Mouse (Mus musculus) forebrain, embryonic 15.5 days (tissue): ENCODE measurements around the gene Psd. TPM values are rescaled to one million over a fixed set of nuclear protein-coding genes. Genes with fewer than 3 reads are reported as not detected.
A peak's percentile ranks its signal among the peaks of the same experiment; 100 is the strongest.

Experiments
- ATAC-seq: fragments of 200-750 bp; cut with Nextera tagmentation; replicated peaks from 2 replicates; pipeline ENCODE4 v1.8.0; 2017; ENCODE audit warnings: mild to moderate bottlenecking, moderate TSS enrichment, moderate library complexity
- H3K27ac ChIP-seq: fragments of 300-500 bp; sonication (generic); replicated peaks from 2 replicates; pipeline ENCODE4 v1.5.1; 2015; ENCODE audit warnings: mild to moderate bottlenecking, inconsistent platforms
- H3K27me3 ChIP-seq: fragments of 300-500 bp; sonication (generic); 2 replicates; pipeline ENCODE4 v1.6.1; 2015; ENCODE audit warnings: inconsistent platforms
- H3K36me3 ChIP-seq: fragments of 300-500 bp; sonication (generic); 2 replicates; pipeline ENCODE4 v1.6.1; 2015; ENCODE audit warnings: mild to moderate bottlenecking, inconsistent platforms
- H3K4me1 ChIP-seq: fragments of 300-500 bp; sonication (generic); 2 replicates; pipeline ENCODE4 v1.6.1; 2015; ENCODE audit warnings: inconsistent platforms
- H3K4me2 ChIP-seq: fragments of 300-500 bp; sonication (generic); replicated peaks from 2 replicates; pipeline ENCODE4 v1.6.1; 2015; ENCODE audit warnings: mild to moderate bottlenecking, inconsistent platforms
- H3K4me3 ChIP-seq: fragments of 300-500 bp; sonication (generic); 2 replicates; pipeline ENCODE4 v1.5.1; 2015; ENCODE audit warnings: mild to moderate bottlenecking, inconsistent platforms
- H3K9ac ChIP-seq: fragments of 300-500 bp; sonication (generic); replicated peaks from 2 replicates; pipeline ENCODE4 v1.6.1; 2015; ENCODE audit warnings: mild to moderate bottlenecking, inconsistent platforms
- H3K9me3 ChIP-seq: fragments of 300-500 bp; sonication (generic); 2 replicates; pipeline ENCODE4 v1.6.1; 2016; ENCODE audit warnings: inconsistent platforms
- WGBS: fragments of 180-500 bp; shearing (Covaris S2); methylation state at CpG from one replicate; pipeline ENCODE4 v1.1.7; 2015; ENCODE audit warnings: mixed read lengths; 5-methylcytosine and 5-hydroxymethylcytosine counted together
- polyA plus RNA-seq: library from polyadenylated mRNA; unstranded; fragments of >200 nt; fragmentation: Nextera tagmentation; extraction: Ambion mirVana; gene quantifications from 2 replicates; pipeline ENCODE4 v1.2.1, GENCODE M21; 2015

Gene Psd
- polyA plus RNA-seq, 1 experiment from 2014 or later, result 78.2 TPM

DNA sequence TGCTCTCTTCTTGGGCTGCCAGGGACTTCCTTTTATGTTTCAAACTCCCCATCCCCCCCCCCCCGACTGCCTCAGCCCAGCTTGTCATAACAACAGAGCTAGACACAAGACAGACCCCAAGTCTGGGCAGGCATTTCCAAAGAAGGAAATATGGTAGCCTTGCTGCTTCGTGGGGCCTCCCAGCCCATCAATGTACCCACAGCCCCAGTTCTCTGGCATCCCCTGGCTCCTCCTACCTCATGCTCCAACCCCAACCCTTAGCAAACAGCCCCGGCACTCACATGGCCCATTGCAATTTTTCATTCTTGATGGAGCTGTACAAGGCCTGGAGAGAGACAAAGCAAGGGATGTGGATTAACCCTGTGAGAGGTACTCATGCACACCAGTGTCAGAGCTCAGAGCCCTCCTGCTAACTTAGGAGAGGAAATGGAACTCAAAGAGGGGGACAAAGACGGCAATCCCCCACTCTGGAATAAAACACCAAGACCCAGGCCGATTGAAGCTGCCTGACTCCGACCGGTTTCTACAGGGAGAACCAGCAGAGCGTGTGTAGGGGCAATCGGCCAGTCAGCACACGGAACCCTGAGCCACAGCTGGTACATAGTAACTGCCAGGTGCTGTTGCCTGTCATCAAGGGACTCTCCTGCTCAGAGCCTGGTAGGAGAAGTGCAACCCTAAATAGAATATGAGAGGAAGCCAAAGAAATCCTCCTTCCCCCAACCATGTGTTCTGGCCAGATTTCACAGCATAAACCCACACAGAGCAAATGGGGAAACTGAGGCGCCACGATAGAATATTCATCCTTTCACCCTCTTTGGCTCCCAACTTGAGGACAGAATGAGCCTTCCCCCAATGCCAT is 11.0 kb downstream of the Psd start:
- peak overlapping the region; percentile 59; the same call in 1 of the 2 replicates for H3K4me2 ChIP-seq
- H3K4me1 ChIP-seq, result peaks cover 45% of the 10 kb centered on the region
- no peak overlapping the region for H3K9ac ChIP-seq
- H3K36me3 ChIP-seq, result peaks cover 13% of the 10 kb centered on the region
- no peak overlapping the region for H3K27ac ChIP-seq
- peaks cover 67% of the 10 kb centered on the region for H3K27me3 ChIP-seq
- H3K9me3 ChIP-seq, result no peaks in the 10 kb centered on the region
- H3K4me3 ChIP-seq, result no peak overlapping the region
- ATAC-seq, result no peak
- WGBS, result 47% methylated on average over 12 of the region's 12 CpGs

DNA sequence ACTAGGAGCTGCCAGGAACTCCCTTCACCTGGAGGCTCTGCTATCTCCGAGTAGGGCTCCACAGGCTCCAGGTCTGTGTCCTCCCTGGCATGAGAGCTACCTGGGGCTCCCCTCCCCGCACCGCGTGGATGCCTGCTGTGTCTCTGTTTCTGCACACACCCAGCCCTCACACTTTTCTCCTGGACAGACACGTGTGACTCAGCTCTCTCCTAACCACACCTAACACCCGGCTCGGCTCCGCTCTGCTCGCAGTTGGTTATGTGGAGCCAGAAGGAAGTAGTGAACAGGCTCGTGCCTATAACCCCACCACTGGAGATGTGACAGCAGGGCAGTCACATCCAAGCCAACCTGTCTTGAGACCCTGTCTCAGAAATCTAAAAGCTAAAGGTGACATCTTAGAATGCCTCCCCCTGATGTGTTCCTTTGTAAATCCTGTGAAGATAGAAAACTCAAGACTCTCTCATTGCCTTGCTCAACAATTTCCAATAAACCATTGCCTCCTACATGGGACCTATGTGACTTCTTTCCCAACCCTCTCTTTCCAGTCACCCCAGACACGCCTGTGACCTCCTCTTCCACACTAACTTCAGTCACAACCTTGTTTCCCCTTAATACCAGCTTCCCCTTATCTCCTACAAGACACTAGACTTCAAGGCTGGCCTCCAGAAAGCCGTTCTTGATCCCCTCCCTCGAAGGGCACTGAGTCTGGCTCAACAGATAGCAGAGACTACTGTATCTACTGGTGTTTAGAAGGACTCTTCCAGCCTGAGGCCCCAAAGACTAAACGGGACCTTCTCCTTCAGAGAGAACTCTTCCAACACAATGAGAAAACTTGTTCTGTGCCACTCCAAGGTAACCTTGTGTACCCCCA is 11.8 kb downstream of the Psd start:
- Histone ChIP-seq H3K4me2 (no peak overlapping the region), H3K27me3 (peaks cover 60% of the 10 kb centered on the region), H3K27ac (no peak overlapping the region), H3K9ac (no peak overlapping the region), H3K4me3 (no peak overlapping the region), H3K36me3 (peaks cover 13% of the 10 kb centered on the region), H3K4me1 (peaks cover 39% of the 10 kb centered on the region), H3K9me3 (no peaks in the 10 kb centered on the region)
- no peak for ATAC-seq
- 39% methylated on average over 14 of the region's 14 CpGs for WGBS

DNA sequence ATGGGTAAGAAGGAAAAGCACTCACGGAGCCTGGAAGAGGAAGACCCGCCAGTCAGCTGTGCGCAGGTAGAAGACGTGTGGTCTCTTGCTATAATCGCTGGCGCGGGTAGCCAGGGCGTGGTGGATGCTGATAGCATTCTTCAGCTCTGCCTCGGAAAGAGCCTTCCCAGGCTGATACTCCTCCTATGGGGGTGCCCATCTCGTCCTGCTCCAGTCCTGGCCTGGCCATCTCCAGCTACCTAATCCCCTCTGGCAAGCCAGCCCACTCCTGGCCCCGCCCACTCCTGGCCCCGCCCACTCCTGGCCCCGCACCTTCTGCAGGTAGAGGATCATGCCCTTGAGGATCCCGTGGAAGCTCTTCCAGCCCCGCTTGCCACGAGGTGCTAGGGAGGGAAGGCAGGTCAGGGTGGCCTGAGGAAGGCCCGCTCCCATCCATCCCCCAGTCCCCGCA is 12.8 kb downstream of the Psd start:
- Histone ChIP-seq H3K36me3 (peaks cover 13% of the 10 kb centered on the region), H3K27ac (no peak overlapping the region), H3K27me3 (peaks cover 52% of the 10 kb centered on the region), H3K4me2 (no peak overlapping the region), H3K4me3 (no peak overlapping the region), H3K9ac (no peak overlapping the region), H3K9me3 (no peaks in the 10 kb centered on the region), H3K4me1 (peaks cover 34% of the 10 kb centered on the region)
- WGBS, result 11% methylated on average over 18 of the region's 18 CpGs
- no peak for ATAC-seq

DNA sequence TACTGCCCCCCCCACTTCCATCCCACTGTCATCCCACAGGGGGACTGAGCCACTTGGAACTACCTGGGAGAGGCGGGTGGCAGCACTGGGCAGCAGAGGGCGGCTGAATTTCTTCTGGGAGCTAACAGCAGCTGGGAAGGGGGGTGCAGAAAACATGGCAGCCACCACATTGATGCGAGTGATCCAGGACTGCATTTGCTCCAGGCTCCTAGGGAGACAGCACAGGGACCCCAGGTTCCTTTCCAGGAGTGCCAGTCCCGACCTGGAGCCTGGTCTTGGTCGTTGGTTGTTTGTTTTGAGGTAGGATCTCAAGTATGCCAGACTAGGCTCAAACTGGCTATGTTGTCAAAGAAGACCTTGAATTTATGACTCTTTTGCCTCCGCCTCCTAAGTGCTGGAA is 13.4 kb downstream of the Psd start:
- no peak for ATAC-seq
- Histone ChIP-seq H3K9ac (no peak overlapping the region), H3K4me3 (no peak overlapping the region), H3K27ac (no peak overlapping the region), H3K4me2 (no peak overlapping the region), H3K4me1 (peaks cover 34% of the 10 kb centered on the region), H3K9me3 (no peaks in the 10 kb centered on the region), H3K27me3 (peaks cover 49% of the 10 kb centered on the region), H3K36me3 (peaks cover 13% of the 10 kb centered on the region)
- WGBS, result 75% methylated on average over 6 of the region's 6 CpGs

DNA sequence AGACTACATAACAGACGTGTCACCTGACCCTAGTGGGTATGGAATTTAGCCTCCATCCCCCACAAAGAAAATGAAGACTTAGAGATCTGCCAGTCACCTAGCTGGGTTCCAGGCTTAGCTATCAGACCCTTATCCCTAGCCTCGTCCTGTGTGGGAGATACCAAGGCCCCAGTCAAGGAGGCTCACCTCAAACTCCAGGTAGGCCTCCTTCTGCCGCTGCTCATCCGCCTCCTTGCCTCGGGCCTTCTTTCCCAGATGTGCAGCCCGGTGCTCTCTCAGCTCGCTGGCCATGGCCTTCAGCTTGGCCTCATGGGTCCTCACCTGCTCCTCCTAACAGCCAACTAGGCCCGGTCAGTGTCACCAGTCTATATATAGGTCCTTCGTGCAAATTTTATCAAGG is 13.8 kb downstream of the Psd start:
- H3K4me1 ChIP-seq, result peaks cover 31% of the 10 kb centered on the region
- no peak overlapping the region for H3K4me3 ChIP-seq
- no peak overlapping the region for H3K27ac ChIP-seq
- no peak overlapping the region for H3K9ac ChIP-seq
- no peaks in the 10 kb centered on the region for H3K9me3 ChIP-seq
- no peak overlapping the region for H3K4me2 ChIP-seq
- ATAC-seq, result no peak
- WGBS, result 87% methylated on average over 9 of the region's 9 CpGs
- H3K27me3 ChIP-seq, result peaks cover 52% of the 10 kb centered on the region
- peaks cover 13% of the 10 kb centered on the region for H3K36me3 ChIP-seq

DNA sequence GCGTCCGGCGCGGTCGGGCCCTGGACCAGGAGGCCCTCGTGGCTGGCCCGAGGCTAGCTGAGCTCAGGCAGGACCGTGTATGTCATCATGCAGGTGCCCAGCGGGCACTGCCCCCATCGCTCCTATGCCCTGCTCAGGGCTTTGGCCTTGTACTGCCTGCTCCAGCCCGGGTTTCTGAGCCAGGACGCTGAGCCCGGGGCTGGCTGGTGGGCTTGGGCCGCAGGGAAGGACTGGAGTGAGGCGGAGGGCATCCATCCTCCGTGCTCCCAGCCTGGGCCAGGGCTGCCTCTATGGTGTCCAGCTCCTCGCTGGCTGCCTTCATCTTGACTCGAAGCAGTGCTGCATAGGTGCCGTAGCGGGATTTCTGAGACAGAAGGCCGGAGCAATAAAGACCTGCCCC is 14.4 kb downstream of the Psd start:
- no peak overlapping the region for H3K9ac ChIP-seq

DNA sequence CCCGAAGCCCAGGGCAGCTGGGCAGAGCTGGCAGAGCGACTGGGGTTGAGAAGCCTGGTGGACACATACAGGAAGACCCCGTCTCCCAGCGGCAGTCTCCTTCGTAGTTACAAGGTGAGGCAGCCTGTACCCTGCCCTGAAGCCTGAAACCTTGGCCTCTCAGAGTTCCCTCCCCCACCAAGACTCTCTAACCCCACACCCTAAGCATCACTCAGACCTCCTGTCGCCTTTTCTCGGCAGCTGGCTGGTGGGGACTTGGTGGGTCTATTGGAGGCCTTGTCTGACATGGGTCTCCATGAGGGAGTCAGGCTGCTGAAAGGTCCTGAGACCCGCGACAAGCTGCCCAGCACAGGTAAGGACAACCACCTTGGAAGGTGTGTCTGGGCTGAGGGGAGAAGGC is 15.6 kb downstream of the Psd start:
- H3K27me3 ChIP-seq, result peaks cover 39% of the 10 kb centered on the region

More for the DNA sequence above, 14.4 kb downstream of the Psd start:
- H3K4me3 ChIP-seq, result no peak overlapping the region
- H3K9me3 ChIP-seq, result no peaks in the 10 kb centered on the region
- peaks cover 51% of the 10 kb centered on the region for H3K27me3 ChIP-seq
- 91% methylated on average over 21 of the region's 21 CpGs for WGBS
- H3K4me2 ChIP-seq, result no peak overlapping the region
- ATAC-seq, result no peak
- H3K27ac ChIP-seq, result no peak overlapping the region
- peaks cover 13% of the 10 kb centered on the region for H3K36me3 ChIP-seq
- peaks cover 27% of the 10 kb centered on the region for H3K4me1 ChIP-seq

DNA sequence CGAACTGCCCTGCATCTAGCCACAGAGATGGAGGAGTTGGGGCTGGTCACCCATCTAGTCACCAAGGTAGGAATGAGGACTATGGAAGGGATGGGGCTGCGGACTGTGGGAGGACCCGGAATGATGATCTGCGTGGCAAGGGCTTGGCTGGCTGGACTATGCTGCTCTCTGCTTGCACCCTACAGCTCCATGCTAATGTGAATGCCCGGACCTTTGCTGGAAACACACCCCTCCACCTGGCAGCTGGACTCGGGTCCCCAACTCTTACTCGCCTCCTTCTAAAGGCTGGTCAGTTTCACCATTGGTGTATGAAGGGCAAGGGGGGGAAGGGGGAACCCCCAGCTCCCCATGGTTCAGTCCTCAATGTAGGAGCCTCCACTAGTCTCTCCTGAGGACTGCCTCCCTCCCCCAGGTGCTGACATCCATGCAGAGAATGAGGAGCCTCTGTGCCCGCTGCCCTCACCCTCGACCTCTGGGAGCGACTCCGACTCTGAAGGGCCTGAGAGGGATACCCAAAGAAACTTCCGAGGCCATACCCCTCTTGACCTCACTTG is 16.6 kb downstream of the Psd start:
- Histone ChIP-seq H3K4me1 (peaks cover 18% of the 10 kb centered on the region), H3K9ac (no peak overlapping the region), H3K27ac (no peak overlapping the region), H3K4me2 (no peak overlapping the region), H3K4me3 (no peak overlapping the region), H3K9me3 (no peaks in the 10 kb centered on the region), H3K27me3 (peaks cover 30% of the 10 kb centered on the region), H3K36me3 (peaks cover 13% of the 10 kb centered on the region)
- 88% methylated on average over 12 of the region's 12 CpGs for WGBS
- ATAC-seq, result no peak

More for the DNA sequence above, 15.6 kb downstream of the Psd start:
- Histone ChIP-seq H3K4me1 (peaks cover 15% of the 10 kb centered on the region), H3K4me2 (no peak overlapping the region), H3K27ac (no peak overlapping the region), H3K9ac (no peak overlapping the region), H3K9me3 (no peaks in the 10 kb centered on the region), H3K4me3 (no peak overlapping the region), H3K36me3 (peaks cover 13% of the 10 kb centered on the region)
- WGBS, result 86% methylated on average over 9 of the region's 9 CpGs
- ATAC-seq, result no peak

DNA sequence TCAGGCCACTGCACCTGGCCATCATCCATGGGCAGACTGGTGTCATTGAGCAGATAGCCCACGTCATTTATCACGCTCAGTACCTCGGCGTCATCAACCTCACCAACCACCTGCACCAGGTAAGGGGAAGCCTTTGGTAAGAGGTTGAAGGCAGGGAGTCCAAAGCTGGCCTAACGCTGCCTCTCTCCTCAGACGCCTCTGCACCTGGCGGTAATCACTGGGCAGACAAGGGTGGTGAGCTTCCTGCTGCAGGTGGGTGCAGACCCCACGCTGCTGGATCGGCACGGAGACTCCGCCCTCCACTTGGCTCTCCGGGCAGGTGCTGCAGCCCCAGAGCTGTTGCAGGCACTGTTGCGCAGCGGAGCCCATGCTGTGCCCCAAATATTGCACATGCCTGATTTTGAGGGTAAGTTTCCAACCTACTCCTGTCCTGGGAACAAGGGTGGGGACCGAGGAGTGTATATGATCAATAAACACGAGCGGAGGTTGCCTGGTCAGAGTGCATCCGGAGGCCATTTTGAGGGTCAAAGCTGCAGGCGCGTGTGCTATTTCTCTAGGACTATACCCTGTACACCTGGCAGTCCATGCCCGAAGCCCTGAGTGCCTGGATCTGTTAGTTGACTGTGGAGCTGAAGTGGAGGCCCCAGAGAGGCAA is 17.2 kb downstream of the Psd start:
- Histone ChIP-seq H3K9me3 (no peaks in the 10 kb centered on the region), H3K27me3 (peaks cover 27% of the 10 kb centered on the region), H3K9ac (no peak overlapping the region), H3K4me1 (peaks cover 24% of the 10 kb centered on the region), H3K27ac (no peak overlapping the region), H3K4me3 (no peak overlapping the region), H3K4me2 (no peak overlapping the region), H3K36me3 (peaks cover 13% of the 10 kb centered on the region)
- no peak for ATAC-seq
- 81% methylated on average over 21 of the region's 21 CpGs for WGBS

DNA sequence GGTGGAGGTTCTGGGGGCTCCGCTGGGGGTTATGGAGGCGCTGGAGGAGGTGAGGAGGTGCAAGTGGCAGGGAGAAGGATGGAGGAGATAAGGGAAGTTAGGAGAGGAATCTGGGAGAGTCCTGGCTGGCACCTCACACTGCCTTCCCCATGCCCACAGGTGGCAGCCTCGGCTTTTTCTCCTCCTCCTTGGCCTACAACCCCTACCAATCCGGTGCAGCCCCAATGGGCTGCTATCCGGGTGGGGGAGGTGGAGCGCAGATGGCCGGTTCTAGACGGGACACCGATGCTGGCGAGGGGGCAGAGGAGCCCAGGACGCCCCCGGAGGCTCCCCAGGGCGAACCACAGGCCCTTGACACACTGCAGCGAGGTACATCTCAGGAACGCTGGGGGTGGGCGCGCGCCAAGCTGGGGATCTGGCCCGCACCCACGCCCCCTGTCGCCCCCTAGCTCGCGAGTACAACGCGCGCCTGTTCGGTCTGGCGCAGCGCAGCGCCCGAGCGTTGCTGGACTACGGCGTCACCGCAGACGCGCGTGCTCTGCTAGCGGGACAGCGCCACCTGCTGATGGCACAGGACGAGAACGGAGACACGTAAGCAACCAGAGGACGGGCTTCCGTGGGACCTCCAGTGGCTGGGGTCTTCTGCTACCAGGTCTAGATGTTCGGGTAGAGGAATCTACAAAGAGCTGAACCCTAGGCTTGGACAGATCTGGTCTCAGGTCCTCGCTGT is 18.1 kb downstream of the Psd start:
- Histone ChIP-seq H3K27ac (no peak overlapping the region), H3K27me3 (peaks cover 22% of the 10 kb centered on the region), H3K9me3 (no peaks in the 10 kb centered on the region), H3K9ac (peak overlapping the region; percentile 53), H3K4me3 (peak overlapping the region; percentile 46), H3K36me3 (peaks cover 11% of the 10 kb centered on the region), H3K4me2 (peak overlapping the region; percentile 87), H3K4me1 (peaks cover 33% of the 10 kb centered on the region)
- peak; percentile 76 for ATAC-seq
- 1% methylated on average over 47 of the region's 47 CpGs for WGBS

DNA sequence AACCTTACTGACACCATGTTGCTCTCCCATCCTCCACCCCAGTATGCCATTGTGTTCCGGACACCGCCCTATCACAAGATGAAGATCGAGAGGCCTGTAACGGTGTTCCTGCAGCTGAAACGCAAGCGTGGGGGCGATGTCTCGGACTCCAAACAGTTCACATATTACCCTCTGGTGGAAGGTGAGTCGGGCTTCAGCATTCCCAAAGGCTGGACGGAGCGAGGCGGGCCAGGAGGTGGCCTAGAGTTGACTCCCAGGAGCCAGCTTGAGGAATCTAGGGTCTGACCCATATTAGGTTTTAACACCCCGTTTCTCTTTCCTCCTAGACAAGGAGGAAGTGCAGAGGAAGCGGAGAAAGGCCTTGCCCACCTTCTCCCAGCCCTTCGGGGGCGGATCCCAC is 18.7 kb downstream of the Psd start:
- 58% methylated on average over 16 of the region's 16 CpGs for WGBS
- Histone ChIP-seq H3K4me3 (peak overlapping the region; percentile 46), H3K4me1 (peaks cover 35% of the 10 kb centered on the region), H3K36me3 (peaks cover 7% of the 10 kb centered on the region; the same call in 1 of the 2 replicates), H3K27me3 (peaks cover 20% of the 10 kb centered on the region), H3K9ac (no peak overlapping the region; the same call in 1 of the 2 replicates), H3K4me2 (peak overlapping the region; percentile 87), H3K9me3 (no peaks in the 10 kb centered on the region), H3K27ac (no peak overlapping the region)
- no peak for ATAC-seq
